Mouse (Mus musculus) lung, postnatal 0 days (tissue): ENCODE measurements around the gene Slc25a24. TPM values are rescaled to one million over a fixed set of nuclear protein-coding genes. Genes with fewer than 3 reads are reported as not detected.

Source experiments
- ATAC-seq: fragments of 200-750 bp; cut with Nextera tagmentation; 2 replicates; pipeline ENCODE4 v1.8.0; 2017; ENCODE audit warnings: moderate library complexity
- DNase-seq: peaks from one replicate; pipeline ENCODE4 v3.0.0-alpha.2; 2016; ENCODE audit warnings: low spot score
- H3K27ac ChIP-seq: fragments of 300-500 bp; sonication (generic); 2 replicates; pipeline ENCODE4 v1.5.1; 2014; ENCODE audit warnings: antibody characterized with exemption, mild to moderate bottlenecking, low read length, mixed read lengths
- H3K27me3 ChIP-seq: fragments of 300-500 bp; sonication (generic); replicated peaks from 2 replicates; pipeline ENCODE4 v1.6.1; 2014; ENCODE audit warnings: low read length, mixed read lengths; ENCODE audit not compliant: insufficient read depth
- H3K36me3 ChIP-seq: fragments of 300-500 bp; sonication (generic); 2 replicates; pipeline ENCODE4 v1.6.1; 2014; ENCODE audit warnings: low read length, mixed read lengths; ENCODE audit not compliant: insufficient read depth
- H3K4me1 ChIP-seq: fragments of 300-500 bp; sonication (generic); 2 replicates; pipeline ENCODE4 v1.6.1; 2014; ENCODE audit warnings: antibody characterized with exemption, low read depth, low read length, mixed read lengths; ENCODE audit not compliant: insufficient read depth
- H3K4me2 ChIP-seq: fragments of 300-500 bp; sonication (generic); replicated peaks from 2 replicates; pipeline ENCODE4 v1.6.1; 2014; ENCODE audit warnings: low read depth, mild to moderate bottlenecking, low read length, moderate library complexity, mixed read lengths
- H3K4me3 ChIP-seq: fragments of 300-500 bp; sonication (generic); 2 replicates; pipeline ENCODE4 v1.5.1; 2014; ENCODE audit warnings: low read depth, low read length
- H3K9ac ChIP-seq: fragments of 300-500 bp; sonication (generic); replicated peaks from 2 replicates; pipeline ENCODE4 v1.6.1; 2014; ENCODE audit warnings: low read depth, mild to moderate bottlenecking
- H3K9me3 ChIP-seq: fragments of 300-500 bp; sonication (generic); 2 replicates; pipeline ENCODE4 v1.6.1; 2016; ENCODE audit warnings: low read length, mixed read lengths
- CTCF ChIP-seq: IDR thresholded peaks from 2 replicates; pipeline ENCODE4 v1.5.1; 2016; ENCODE audit warnings: antibody characterized with exemption, mild to moderate bottlenecking
- EP300 ChIP-seq: IDR thresholded peaks from 2 replicates; pipeline ENCODE4 v1.6.1; 2016; ENCODE audit warnings: antibody characterized with exemption, mild to moderate bottlenecking, control low read depth
- whole genome bisulfite sequencing: fragments of 180-500 bp; shearing (Covaris S2); extraction: QIAGEN DNeasy Blood & Tissue Kit; methylation state at CpG from one replicate; pipeline ENCODE4 v1.1.7; 2014; 5-methylcytosine and 5-hydroxymethylcytosine counted together
- polyA plus RNA-seq: library from polyadenylated mRNA; unstranded; fragments of >200 nt; fragmentation: Nextera tagmentation; extraction: Ambion mirVana; gene quantifications from 2 replicates; pipeline ENCODE4 v1.2.1, GENCODE M21; 2015

Slc25a24 gene
- polyA plus RNA-seq, 1 experiment from 2014 or later, result 18.0 TPM

GRCm38 (mm10) chr3:109164088-109164487, 41.1 kb downstream of the Slc25a24 start:
- no peak for ATAC-seq
- Histone ChIP-seq H3K4me2 (no peak overlapping the region), H3K9ac (no peak overlapping the region), H3K4me1 (no peaks in the 10 kb centered on the region), H3K27ac (no peak overlapping the region), H3K4me3 (no peak overlapping the region), H3K27me3 (no peaks in the 10 kb centered on the region), H3K9me3 (no peaks in the 10 kb centered on the region), H3K36me3 (peaks cover 4% of the 10 kb centered on the region; the same call in 1 of the 2 replicates)
- no peak for TF ChIP-seq CTCF
- TF ChIP-seq EP300, result no peak
- 82% methylated on average over 2 of the region's 2 CpGs for WGBS
- no peak for DNase-seq

DNA sequence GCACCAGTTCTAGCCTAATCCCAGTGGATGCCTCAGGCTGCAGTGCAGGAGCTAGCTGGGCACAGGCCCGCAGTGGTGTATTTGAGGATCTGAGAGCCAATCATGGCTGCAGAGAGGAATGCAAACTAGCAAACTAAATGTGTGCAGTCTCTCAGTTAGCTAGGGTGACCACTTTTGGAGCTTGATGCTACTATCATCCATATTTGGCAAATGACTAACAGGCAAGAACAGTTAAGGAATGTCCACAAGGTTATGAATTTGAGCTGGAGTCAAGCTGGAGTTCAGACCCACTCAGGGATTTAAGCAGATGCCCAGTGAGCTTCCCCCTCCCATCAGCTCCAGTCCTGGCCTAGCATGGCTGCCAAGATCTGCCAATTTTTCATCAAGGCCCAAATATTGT, 41.7 kb downstream of the Slc25a24 start:
- no peak overlapping the region for H3K27ac ChIP-seq
- ATAC-seq (no peak), DNase-seq (no peak)
- H3K4me1 ChIP-seq, result no peaks in the 10 kb centered on the region
- TF ChIP-seq CTCF (no peak), EP300 (no peak)
- WGBS, result 90% methylated on average over 1 of the region's 1 CpGs
- no peak overlapping the region for H3K4me2 ChIP-seq
- H3K9me3 ChIP-seq, result no peaks in the 10 kb centered on the region
- peaks cover 4% of the 10 kb centered on the region; the same call in 1 of the 2 replicates for H3K36me3 ChIP-seq
- H3K9ac ChIP-seq, result no peak overlapping the region
- H3K27me3 ChIP-seq, result no peaks in the 10 kb centered on the region
- no peak overlapping the region for H3K4me3 ChIP-seq

GRCm38 (mm10) chr3:109165214-109165829, 42.4 kb downstream of the Slc25a24 start:
- H3K9me3 ChIP-seq, result no peaks in the 10 kb centered on the region
- H3K9ac ChIP-seq, result no peak overlapping the region
- H3K4me1 ChIP-seq, result no peaks in the 10 kb centered on the region
- DNase-seq (no peak), ATAC-seq (no peak)
- TF ChIP-seq CTCF (no peak), EP300 (no peak)
- WGBS, result 73% methylated on average over 8 of the region's 8 CpGs
- H3K27me3 ChIP-seq, result no peaks in the 10 kb centered on the region
- no peak overlapping the region for H3K4me3 ChIP-seq
- no peak overlapping the region for H3K4me2 ChIP-seq
- H3K36me3 ChIP-seq, result peaks cover 4% of the 10 kb centered on the region; the same call in 1 of the 2 replicates
- H3K27ac ChIP-seq, result no peak overlapping the region

- 83% methylated on average over 2 of the region's 2 CpGs for WGBS
- H3K36me3 ChIP-seq, result no peaks in the 10 kb centered on the region
- ATAC-seq (no peak), DNase-seq (no peak)
- H3K4me3 ChIP-seq, result no peak overlapping the region
- H3K9me3 ChIP-seq, result no peaks in the 10 kb centered on the region
- no peak overlapping the region for H3K9ac ChIP-seq
- H3K27me3 ChIP-seq, result no peaks in the 10 kb centered on the region
- H3K4me1 ChIP-seq, result no peaks in the 10 kb centered on the region
- H3K27ac ChIP-seq, result no peak overlapping the region
- H3K4me2 ChIP-seq, result no peak overlapping the region
- no peak for TF ChIP-seq EP300
- no peak for TF ChIP-seq CTCF
Observed at GRCm38 (mm10) chr3:109169121-109169520, 46.2 kb downstream of the Slc25a24 start.

- ATAC-seq (peak; percentile 48; the same call in 1 of the 2 replicates), DNase-seq (peak; percentile 72)
- Histone ChIP-seq H3K36me3 (no peaks in the 10 kb centered on the region), H3K4me3 (no peak overlapping the region), H3K4me1 (no peaks in the 10 kb centered on the region), H3K27me3 (no peaks in the 10 kb centered on the region), H3K9ac (no peak overlapping the region), H3K4me2 (no peak overlapping the region), H3K27ac (no peak overlapping the region), H3K9me3 (no peaks in the 10 kb centered on the region)
- 25% methylated on average over 15 of the region's 15 CpGs for WGBS
- TF ChIP-seq CTCF (peak; percentile 89), EP300 (no peak)
Observed at GRCm38 (mm10) chr3:109171070-109171778, 48.3 kb downstream of the Slc25a24 start.

DNA sequence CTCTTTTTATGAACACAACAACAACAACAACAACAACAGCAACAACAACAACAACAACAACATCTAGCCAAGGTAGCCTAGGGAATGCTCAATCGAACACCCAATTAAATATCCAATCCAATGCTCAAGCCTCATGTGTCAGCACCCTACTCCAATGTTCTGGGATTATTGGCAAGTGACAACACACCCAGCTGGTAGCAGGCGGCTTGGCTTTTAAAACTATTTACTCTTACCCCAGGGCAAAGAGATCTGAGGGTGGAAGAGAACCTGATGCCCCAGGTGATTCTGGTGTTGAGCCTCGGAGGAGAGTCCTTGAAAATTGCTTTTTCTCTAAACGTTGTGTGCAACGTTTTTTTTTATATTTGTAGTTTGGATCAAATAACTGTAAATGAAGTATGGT, 51.4 kb downstream of the Slc25a24 start:
- no peaks in the 10 kb centered on the region for H3K27me3 ChIP-seq
- no peaks in the 10 kb centered on the region for H3K9me3 ChIP-seq
- H3K4me2 ChIP-seq, result no peak overlapping the region
- no peak overlapping the region for H3K9ac ChIP-seq
- H3K36me3 ChIP-seq, result no peaks in the 10 kb centered on the region
- DNase-seq, result no peak
- TF ChIP-seq CTCF (no peak), EP300 (no peak)
- H3K4me3 ChIP-seq, result no peak overlapping the region
- no peaks in the 10 kb centered on the region for H3K4me1 ChIP-seq
- WGBS, result 68% methylated on average over 5 of the region's 5 CpGs
- no peak for ATAC-seq
- H3K27ac ChIP-seq, result no peak overlapping the region
